Mouse (Mus musculus): ENCODE measurements at regions not wholly inside any gene's neighbourhood (a gene's known extent, or its start where the extent isn't known, plus 50 kb on each side); places are given as distances from the start of the nearest gene placed in this dataset.
A peak's percentile ranks its signal among the peaks of the same experiment; 100 is the strongest.

DNA sequence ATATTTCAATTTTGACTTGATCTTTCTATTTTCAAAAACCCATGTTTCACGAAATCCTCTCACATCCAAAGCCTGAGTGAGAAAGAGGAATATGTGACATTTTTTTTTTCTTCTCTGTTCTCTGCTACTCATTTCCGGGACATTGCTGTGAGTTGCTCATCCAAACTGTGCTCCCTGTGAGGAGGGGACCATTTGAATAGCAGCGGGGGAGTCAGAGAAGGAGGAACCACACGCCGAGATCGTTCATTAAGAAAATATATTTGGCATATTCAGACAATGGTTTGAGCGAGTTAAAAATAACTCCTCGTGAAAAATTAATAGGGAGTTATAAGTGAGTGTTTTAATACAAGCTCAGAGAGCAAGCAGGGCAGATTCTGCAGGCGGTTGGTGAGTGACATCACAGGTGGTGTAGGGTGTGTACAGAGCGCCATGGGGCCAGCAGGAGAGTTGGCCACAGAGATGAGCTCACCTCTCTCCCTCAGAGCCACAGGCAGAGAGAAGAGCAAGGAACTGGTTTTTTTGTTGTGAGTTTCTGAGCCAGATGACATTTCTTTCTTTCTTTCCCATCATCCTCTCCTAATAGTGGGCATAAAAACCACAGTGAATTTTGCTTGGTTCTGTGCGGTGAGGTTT is 54.4 kb upstream of the Calcoco1 start:
- H3K27ac ChIP-seq (ENCODE audit: insufficient read depth, low read depth, low read length, poor library complexity, severe bottlenecking), result no peak overlapping the region
- H3K36me3 ChIP-seq (ENCODE audit: control insufficient read depth, insufficient read depth, low read length, poor library complexity, severe bottlenecking), result no peaks in the 10 kb centered on the region
- TF ChIP-seq HCFC1 (IDR thresholded peaks at IDR 0.05; ENCODE audit: borderline replicate concordance, insufficient read depth, low read length) (no peak), MAFK (IDR thresholded peaks at IDR 0.05; ENCODE audit: insufficient read depth, low read depth, low read length) (no peak), ZC3H11A (IDR thresholded peaks at IDR 0.05; ENCODE audit: borderline replicate concordance, low read depth, low read length) (no peak), CHD2 (IDR thresholded peaks at IDR 0.05; ENCODE audit: low read depth, low read length) (no peak), ZNF384 (IDR thresholded peaks at IDR 0.05; ENCODE audit: low read depth, low read length) (no peak)
- H3K9ac ChIP-seq (ENCODE audit: insufficient read depth, low read depth, low read length, poor library complexity, severe bottlenecking), result no peak overlapping the region
- no peak overlapping the region for H3K4me3 ChIP-seq (ENCODE audit: insufficient read depth in 1 of 2, low read depth in 1 of 2, low read length in 2 of 2, poor library complexity in 1 of 2, severe bottlenecking in 1 of 2)
- H3K9me3 ChIP-seq (ENCODE audit: control insufficient read depth, insufficient read depth, low read depth, low read length), result no peaks in the 10 kb centered on the region
- in situ Hi-C loops (cut with MboI; ENCODE audit: low sequenced_read_pairs in 2 of 2, unreplicated experiment in 2 of 2), result no loop called here
- no peaks in the 10 kb centered on the region for H3K4me1 ChIP-seq (ENCODE audit: control insufficient read depth in 2 of 2, insufficient read depth in 2 of 2, low read length in 2 of 2, poor library complexity in 1 of 2)
- DNase-seq (ENCODE audit: low read depth, low spot score), result no peak

DNA sequence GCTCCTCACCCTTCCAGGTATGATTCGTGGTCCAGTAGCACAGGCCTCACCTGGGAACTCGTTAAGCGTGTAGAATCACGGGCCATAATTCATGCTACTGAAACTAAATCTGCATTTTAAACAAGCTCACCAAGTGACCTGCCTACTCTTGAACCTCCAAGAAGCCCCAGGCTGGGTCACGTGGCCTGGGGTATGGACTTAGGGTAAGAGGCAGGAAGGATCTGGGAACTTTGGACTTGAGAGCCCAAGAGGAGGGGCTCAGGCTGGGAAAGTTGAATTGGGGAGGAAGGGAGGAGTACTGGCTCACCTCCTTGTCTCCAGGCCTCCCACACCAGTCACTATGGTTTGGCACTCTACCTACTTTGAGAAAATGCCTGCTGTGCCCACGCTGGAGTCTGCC is 58.6 kb upstream of the Calcoco1 start:
- DNase-seq (ENCODE audit: low read depth, low spot score), result no peak
- Histone ChIP-seq H3K4me1 (ENCODE audit: control insufficient read depth in 2 of 2, insufficient read depth in 2 of 2, low read length in 2 of 2, poor library complexity in 1 of 2) (peaks cover 2 to 3% of the 10 kb centered on the region in 2 experiments; a peak in 2 of 4 replicates), H3K9me3 (ENCODE audit: control insufficient read depth, insufficient read depth, low read depth, low read length) (no peaks in the 10 kb centered on the region), H3K4me3 (ENCODE audit: insufficient read depth in 1 of 2, low read depth in 1 of 2, low read length in 2 of 2, poor library complexity in 1 of 2, severe bottlenecking in 1 of 2) (no peak overlapping the region), H3K36me3 (ENCODE audit: control insufficient read depth, insufficient read depth, low read length, poor library complexity, severe bottlenecking) (no peaks in the 10 kb centered on the region), H3K27ac (ENCODE audit: insufficient read depth, low read depth, low read length, poor library complexity, severe bottlenecking) (no peak overlapping the region), H3K9ac (ENCODE audit: insufficient read depth, low read depth, low read length, poor library complexity, severe bottlenecking) (no peak overlapping the region)
- TF ChIP-seq ZC3H11A (IDR thresholded peaks at IDR 0.05; ENCODE audit: borderline replicate concordance, low read depth, low read length) (no peak), CHD2 (IDR thresholded peaks at IDR 0.05; ENCODE audit: low read depth, low read length) (no peak), HCFC1 (IDR thresholded peaks at IDR 0.05; ENCODE audit: borderline replicate concordance, insufficient read depth, low read length) (no peak), ZNF384 (IDR thresholded peaks at IDR 0.05; ENCODE audit: low read depth, low read length) (no peak), MAFK (IDR thresholded peaks at IDR 0.05; ENCODE audit: insufficient read depth, low read depth, low read length) (no peak)
- in situ Hi-C loops (cut with MboI; ENCODE audit: low sequenced_read_pairs in 2 of 2, unreplicated experiment in 2 of 2), result no loop called here

DNA sequence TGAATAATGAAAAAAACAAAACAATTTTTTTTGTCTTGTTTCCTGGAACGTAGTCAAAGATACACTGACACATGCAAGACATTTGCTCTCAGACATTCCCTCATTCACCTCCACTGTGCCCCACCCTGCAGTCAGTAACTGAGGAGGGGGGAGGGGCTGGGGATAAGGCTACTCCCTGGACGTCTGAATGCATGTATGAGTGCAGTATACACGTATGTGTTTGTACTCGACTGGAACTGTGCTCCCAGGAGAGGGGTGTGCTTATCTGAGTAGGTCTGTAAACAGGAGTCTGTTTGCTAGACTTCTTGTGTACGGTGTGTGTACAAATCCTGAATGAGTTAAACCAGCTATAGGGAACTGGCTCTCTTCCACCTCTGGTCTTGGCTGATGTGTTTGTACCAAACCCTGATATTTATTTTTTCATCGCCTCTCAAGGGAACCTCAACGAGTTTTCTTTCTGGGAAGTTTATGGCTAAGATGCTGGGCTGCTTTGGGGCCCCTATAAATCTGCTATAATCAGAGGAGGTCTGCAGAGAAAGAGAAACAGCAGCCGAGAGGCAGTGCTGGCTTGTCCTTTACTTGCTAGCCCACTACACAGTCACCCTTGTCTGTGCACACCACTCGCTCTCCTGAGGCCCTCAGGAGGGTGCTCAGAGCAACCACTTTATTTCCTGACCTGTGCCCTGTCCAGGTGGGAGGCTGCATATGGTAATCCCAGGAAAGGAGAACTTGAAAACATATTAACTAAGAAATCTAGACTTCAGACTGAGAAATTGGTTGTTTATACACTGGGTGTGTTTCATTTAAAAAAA is 61.2 kb upstream of the Calcoco1 start:
- peaks cover 2 to 3% of the 10 kb centered on the region in 2 experiments; a peak in 2 of 4 replicates for H3K4me1 ChIP-seq (ENCODE audit: control insufficient read depth in 2 of 2, insufficient read depth in 2 of 2, low read length in 2 of 2, poor library complexity in 1 of 2)

DNA sequence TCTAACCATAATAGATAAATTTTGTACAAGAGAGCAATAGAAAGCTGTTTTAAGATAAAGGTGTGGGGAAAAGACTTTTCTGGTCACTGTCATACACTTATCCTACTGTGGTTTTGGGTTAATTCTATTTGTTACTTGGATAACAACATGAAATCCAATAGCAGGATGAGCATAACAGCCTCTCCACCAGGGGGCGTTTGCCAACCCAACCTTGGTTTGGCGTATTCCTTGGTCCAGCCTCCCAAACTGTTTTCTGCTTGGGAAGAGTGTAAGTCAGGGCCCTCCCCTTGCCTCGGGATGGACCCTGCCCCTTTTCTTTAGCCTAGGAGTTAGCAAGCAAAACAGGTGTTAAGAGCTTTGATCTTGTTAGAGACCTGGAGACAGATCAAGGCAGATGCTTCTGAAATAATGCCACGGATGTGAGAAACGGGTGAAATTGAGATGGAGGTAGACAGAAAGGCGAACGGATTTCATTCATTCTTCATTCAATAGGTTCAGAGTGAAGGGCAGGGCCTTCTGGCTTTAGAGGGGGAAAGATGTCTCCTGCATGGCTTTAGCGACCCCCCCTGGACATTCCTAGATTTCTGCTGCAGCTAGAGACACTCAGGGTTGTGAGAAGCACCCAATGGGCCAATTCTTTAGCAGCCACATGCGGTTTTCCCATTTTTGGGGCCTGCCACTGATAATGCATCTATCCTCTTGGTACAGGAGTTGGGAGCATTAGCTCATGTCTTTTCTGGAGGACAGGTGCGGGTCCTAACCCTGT is 63.3 kb upstream of the Calcoco1 start:
- in situ Hi-C loops (cut with MboI; ENCODE audit: low sequenced_read_pairs in 2 of 2, unreplicated experiment in 2 of 2), result no loop called here
- TF ChIP-seq ZC3H11A (IDR thresholded peaks at IDR 0.05; ENCODE audit: borderline replicate concordance, low read depth, low read length), result peak; percentile 34; the same call in 1 of the 2 replicates
- TF ChIP-seq MAFK (IDR thresholded peaks at IDR 0.05; ENCODE audit: insufficient read depth, low read depth, low read length), result no peak
- H3K36me3 ChIP-seq (ENCODE audit: control insufficient read depth, insufficient read depth, low read length, poor library complexity, severe bottlenecking), result no peaks in the 10 kb centered on the region
- peaks cover 2 to 3% of the 10 kb centered on the region in 2 experiments; a peak in 2 of 4 replicates for H3K4me1 ChIP-seq (ENCODE audit: control insufficient read depth in 2 of 2, insufficient read depth in 2 of 2, low read length in 2 of 2, poor library complexity in 1 of 2)
- peak; percentile 88 for DNase-seq (ENCODE audit: low read depth, low spot score)
- H3K4me3 ChIP-seq (ENCODE audit: insufficient read depth in 1 of 2, low read depth in 1 of 2, low read length in 2 of 2, poor library complexity in 1 of 2, severe bottlenecking in 1 of 2), result no peak overlapping the region
- H3K9me3 ChIP-seq (ENCODE audit: control insufficient read depth, insufficient read depth, low read depth, low read length), result no peaks in the 10 kb centered on the region
- H3K27ac ChIP-seq (ENCODE audit: insufficient read depth, low read depth, low read length, poor library complexity, severe bottlenecking), result no peak overlapping the region
- no peak overlapping the region for H3K9ac ChIP-seq (ENCODE audit: insufficient read depth, low read depth, low read length, poor library complexity, severe bottlenecking)

More for the DNA sequence above, 61.2 kb upstream of the Calcoco1 start:
- no peaks in the 10 kb centered on the region for H3K9me3 ChIP-seq (ENCODE audit: control insufficient read depth, insufficient read depth, low read depth, low read length)
- H3K27ac ChIP-seq (ENCODE audit: insufficient read depth, low read depth, low read length, poor library complexity, severe bottlenecking), result no peak overlapping the region
- DNase-seq (ENCODE audit: low read depth, low spot score), result no peak
- TF ChIP-seq HCFC1 (IDR thresholded peaks at IDR 0.05; ENCODE audit: borderline replicate concordance, insufficient read depth, low read length) (no peak), ZC3H11A (IDR thresholded peaks at IDR 0.05; ENCODE audit: borderline replicate concordance, low read depth, low read length) (no peak), CHD2 (IDR thresholded peaks at IDR 0.05; ENCODE audit: low read depth, low read length) (no peak), MAFK (IDR thresholded peaks at IDR 0.05; ENCODE audit: insufficient read depth, low read depth, low read length) (no peak), ZNF384 (IDR thresholded peaks at IDR 0.05; ENCODE audit: low read depth, low read length) (no peak)
- in situ Hi-C loops (cut with MboI; ENCODE audit: low sequenced_read_pairs in 2 of 2, unreplicated experiment in 2 of 2), result no loop called here
- no peak overlapping the region for H3K4me3 ChIP-seq (ENCODE audit: insufficient read depth in 1 of 2, low read depth in 1 of 2, low read length in 2 of 2, poor library complexity in 1 of 2, severe bottlenecking in 1 of 2)
- no peak overlapping the region for H3K9ac ChIP-seq (ENCODE audit: insufficient read depth, low read depth, low read length, poor library complexity, severe bottlenecking)
- no peaks in the 10 kb centered on the region for H3K36me3 ChIP-seq (ENCODE audit: control insufficient read depth, insufficient read depth, low read length, poor library complexity, severe bottlenecking)
